Mouse (Mus musculus): Measurements from ENCODE around the gene Gm11563. TPM values are rescaled to one million over a fixed set of nuclear protein-coding genes. Genes with fewer than 3 reads are reported as not detected.

Gene Gm11563
- total RNA-seq, 1 experiment from 2014 or later, result not detected

Other genes with a start within 250 kb of the Gm11563 start
- gene Krt12, start 236.7 kb downstream of the Gm11563 start, total RNA-seq (2021), result not detected in 2 replicates
- 0.30 and 0.96 TPM in 2 replicates for gene Krt20, start 220.8 kb downstream of the Gm11563 start, total RNA-seq (2021)
- 0.30 and 6.4 TPM in 2 replicates for gene Krt23, start 165.8 kb downstream of the Gm11563 start, total RNA-seq (2021)
- gene Krt39, start 137.6 kb downstream of the Gm11563 start, total RNA-seq (2021), result not detected in 2 replicates
- gene Krt40, start 115.8 kb downstream of the Gm11563 start, total RNA-seq (2021), result not detected in 2 replicates
- gene Krtap3-3, start 108.1 kb downstream of the Gm11563 start, total RNA-seq (2021), result not detected in 2 replicates
- not detected in 2 replicates for gene Krtap3-2, start 102.1 kb downstream of the Gm11563 start, total RNA-seq (2021)
- not detected in 2 replicates for gene Gm11939, start 99.5 kb downstream of the Gm11563 start, total RNA-seq (2021)
- gene Krtap3-1, start 92.3 kb downstream of the Gm11563 start, total RNA-seq (2021), result not detected in 2 replicates
- gene Krtap1-5, start 77.9 kb downstream of the Gm11563 start, total RNA-seq (2021), result not detected in 2 replicates
- gene Krtap1-4, start 75.3 kb downstream of the Gm11563 start, total RNA-seq (2021), result not detected in 2 replicates
- gene Krtap1-3, start 67.6 kb downstream of the Gm11563 start, total RNA-seq (2021), result not detected in 2 replicates
- not detected in 2 replicates for gene Krtap9-3, start 60.9 kb downstream of the Gm11563 start, total RNA-seq (2021)
- gene Gm11938, start 55.7 kb downstream of the Gm11563 start, total RNA-seq (2021), result not detected in 2 replicates
- gene Gm11937, start 48.8 kb downstream of the Gm11563 start, total RNA-seq (2021), result not detected in 2 replicates
- gene Krtap2-4, start 44.1 kb downstream of the Gm11563 start, total RNA-seq (2021), result not detected in 2 replicates
- not detected in 2 replicates for gene Gm11562, start 38.5 kb downstream of the Gm11563 start, total RNA-seq (2021)
- gene Krtap4-1, start 30.7 kb downstream of the Gm11563 start, total RNA-seq (2021), result not detected in 2 replicates
- gene Krtap4-2, start 23.9 kb downstream of the Gm11563 start, total RNA-seq (2021), result not detected in 2 replicates
- not detected in 2 replicates for gene Krtap4-7, start 14.9 kb downstream of the Gm11563 start, total RNA-seq (2021)
- gene Gm11555, start 8.7 kb downstream of the Gm11563 start, total RNA-seq (2021), result not detected in 2 replicates
- gene Krtap4-6, start 7.0 kb upstream of the Gm11563 start, total RNA-seq (2021), result not detected in 2 replicates
- not detected in 2 replicates for gene Gm14190, start 31.8 kb upstream of the Gm11563 start, total RNA-seq (2021)
- not detected in 2 replicates for gene Gm14180, start 75.3 kb upstream of the Gm11563 start, total RNA-seq (2021)
- gene Gm11595, start 114.0 kb upstream of the Gm11563 start, total RNA-seq (2021), result not detected in 2 replicates
- gene Krtap4-8, start 121.7 kb upstream of the Gm11563 start, total RNA-seq (2021), result not detected in 2 replicates
- gene Krtap4-9, start 126.2 kb upstream of the Gm11563 start, total RNA-seq (2021), result not detected in 2 replicates
- not detected in 2 replicates for gene Gm11596, start 134.5 kb upstream of the Gm11563 start, total RNA-seq (2021)
- gene Gm11569, start 140.0 kb upstream of the Gm11563 start, total RNA-seq (2021), result not detected in 2 replicates
- not detected in 2 replicates for gene Gm11554, start 145.5 kb upstream of the Gm11563 start, total RNA-seq (2021)
- not detected in 2 replicates for gene Krtap4-13, start 150.9 kb upstream of the Gm11563 start, total RNA-seq (2021)
- not detected in 2 replicates for gene Gm11564, start 156.7 kb upstream of the Gm11563 start, total RNA-seq (2021)
- gene 2300003K06Rik, start 179.1 kb upstream of the Gm11563 start, total RNA-seq (2021), result not detected in 2 replicates
- gene Krtap4-16, start 192.6 kb upstream of the Gm11563 start, total RNA-seq (2021), result not detected in 2 replicates
- gene Gm11568, start 199.0 kb upstream of the Gm11563 start, total RNA-seq (2021), result not detected in 2 replicates
- gene Gm11559, start 205.5 kb upstream of the Gm11563 start, total RNA-seq (2021), result not detected in 2 replicates
- not detected in 2 replicates for gene Krtap9-1, start 214.4 kb upstream of the Gm11563 start, total RNA-seq (2021)
- not detected in 2 replicates for gene Gm11567, start 220.2 kb upstream of the Gm11563 start, total RNA-seq (2021)
- not detected in 2 replicates for gene Krtap31-1, start 249.0 kb upstream of the Gm11563 start, total RNA-seq (2021)